Mouse (Mus musculus) hindbrain, embryonic 16.5 days (tissue): ENCODE results near the gene Vwa1. TPM values are rescaled to one million over a fixed set of nuclear protein-coding genes. Genes with fewer than 3 reads are reported as not detected.

Source experiments
- ATAC-seq: fragments of 200-750 bp; cut with Nextera tagmentation; 2 replicates; pipeline ENCODE4 v1.8.0; 2017; ENCODE audit warnings: moderate TSS enrichment, moderate library complexity
- H3K27ac ChIP-seq: fragments of 300-500 bp; sonication (generic); 2 replicates; pipeline ENCODE4 v1.5.1; 2014; ENCODE audit warnings: low read depth, mild to moderate bottlenecking, control low read depth, low read length, moderate library complexity
- H3K27me3 ChIP-seq: fragments of 300-500 bp; sonication (generic); replicated peaks from 2 replicates; pipeline ENCODE4 v1.6.1; 2014; ENCODE audit warnings: low read length; ENCODE audit not compliant: control insufficient read depth, insufficient read depth
- H3K36me3 ChIP-seq: fragments of 300-500 bp; sonication (generic); 2 replicates; pipeline ENCODE4 v1.6.1; 2014; ENCODE audit warnings: mild to moderate bottlenecking, low read length, moderate library complexity, mixed read lengths; ENCODE audit not compliant: control insufficient read depth, insufficient read depth
- H3K4me1 ChIP-seq: fragments of 300-500 bp; sonication (generic); 2 replicates; pipeline ENCODE4 v1.6.1; 2014; ENCODE audit warnings: low read depth, low read length; ENCODE audit not compliant: control insufficient read depth, insufficient read depth
- H3K4me2 ChIP-seq: fragments of 300-500 bp; sonication (generic); 2 replicates; pipeline ENCODE4 v1.6.1; 2014; ENCODE audit warnings: mild to moderate bottlenecking, low read length, control low read depth, moderate library complexity
- H3K4me3 ChIP-seq: fragments of 300-500 bp; sonication (generic); 2 replicates; pipeline ENCODE4 v1.5.1; 2014; ENCODE audit warnings: mild to moderate bottlenecking, low read length, control low read depth, moderate library complexity
- H3K9ac ChIP-seq: fragments of 300-500 bp; sonication (generic); 2 replicates; pipeline ENCODE4 v1.6.1; 2014; ENCODE audit warnings: low read depth, mild to moderate bottlenecking, control low read depth, low read length, moderate library complexity
- H3K9me3 ChIP-seq: fragments of 300-500 bp; sonication (generic); 2 replicates; pipeline ENCODE4 v1.6.1; 2014; ENCODE audit warnings: mild to moderate bottlenecking, low read length, moderate library complexity; ENCODE audit not compliant: control insufficient read depth
- WGBS: fragments of 180-500 bp; shearing (Covaris S2); extraction: QIAGEN DNeasy Blood & Tissue Kit; methylation state at CpG from one replicate; pipeline ENCODE4 v1.1.7; 2014; 5-methylcytosine and 5-hydroxymethylcytosine counted together
- polyA plus RNA-seq: library from polyadenylated mRNA; unstranded; fragments of >200 nt; fragmentation: Nextera tagmentation; extraction: Ambion mirVana; gene quantifications from 2 replicates; pipeline ENCODE4 v1.2.1, GENCODE M21; 2015

Vwa1 gene
- polyA plus RNA-seq, 1 experiment from 2014 or later: 38.0 TPM

- Histone ChIP-seq H3K27me3 (peaks cover 11% of the 10 kb centered on the region), H3K9ac (peak overlapping the region; percentile 64), H3K4me3 (peak overlapping the region; percentile 48), H3K36me3 (no peaks in the 10 kb centered on the region), H3K9me3 (no peaks in the 10 kb centered on the region), H3K4me1 (peaks cover 29% of the 10 kb centered on the region), H3K27ac (peak overlapping the region; percentile 5; the same call in 1 of the 2 replicates), H3K4me2 (peak overlapping the region; percentile 82)
- no peak for ATAC-seq
- 37% methylated on average over 5 of the region's 5 CpGs for WGBS
Observed at GRCm38 (mm10) chr4:155773335-155774078, 991 bp downstream of the Vwa1 start.

GRCm38 (mm10) chr4:155772786-155773185, 1.7 kb downstream of the Vwa1 start:
- no peak for ATAC-seq
- Histone ChIP-seq H3K4me2 (peak overlapping the region; percentile 34), H3K27ac (no peak overlapping the region), H3K27me3 (peaks cover 11% of the 10 kb centered on the region), H3K4me1 (peaks cover 29% of the 10 kb centered on the region), H3K9ac (no peak overlapping the region), H3K36me3 (no peaks in the 10 kb centered on the region), H3K4me3 (no peak overlapping the region), H3K9me3 (no peaks in the 10 kb centered on the region)
- 84% methylated on average over 13 of the region's 13 CpGs for WGBS

- H3K27ac ChIP-seq: no peak overlapping the region
- no peaks in the 10 kb centered on the region for H3K36me3 ChIP-seq
- peaks cover 11% of the 10 kb centered on the region for H3K27me3 ChIP-seq
- 79% methylated on average over 2 of the region's 2 CpGs for WGBS
- no peak for ATAC-seq
- H3K4me2 ChIP-seq: no peak overlapping the region
- H3K4me3 ChIP-seq: no peak overlapping the region
- no peak overlapping the region for H3K9ac ChIP-seq
- peaks cover 29% of the 10 kb centered on the region for H3K4me1 ChIP-seq
- H3K9me3 ChIP-seq: no peaks in the 10 kb centered on the region
Observed at GRCm38 (mm10) chr4:155771706-155772105, 2.8 kb downstream of the Vwa1 start.

GRCm38 (mm10) chr4:155770626-155771025, 3.9 kb downstream of the Vwa1 start:
- WGBS: 45% methylated on average over 24 of the region's 24 CpGs
- peak overlapping the region; percentile 48 for H3K4me3 ChIP-seq
- H3K9ac ChIP-seq: peak overlapping the region; percentile 79
- ATAC-seq: no peak
- H3K36me3 ChIP-seq: no peaks in the 10 kb centered on the region
- H3K4me1 ChIP-seq: peaks cover 25% of the 10 kb centered on the region
- peak overlapping the region; percentile 88 for H3K4me2 ChIP-seq
- H3K27me3 ChIP-seq: peaks cover 11% of the 10 kb centered on the region
- H3K27ac ChIP-seq: peak overlapping the region; percentile 75; the same call in 1 of the 2 replicates
- no peaks in the 10 kb centered on the region for H3K9me3 ChIP-seq

- H3K36me3 ChIP-seq: no peaks in the 10 kb centered on the region
- peak overlapping the region; percentile 75 for H3K27ac ChIP-seq
- under 1% methylated on average over 35 of the region's 39 CpGs for WGBS
- H3K4me2 ChIP-seq: peak overlapping the region; percentile 88
- no peaks in the 10 kb centered on the region for H3K9me3 ChIP-seq
- H3K9ac ChIP-seq: peak overlapping the region; percentile 79
- peaks cover 11% of the 10 kb centered on the region for H3K27me3 ChIP-seq
- H3K4me1 ChIP-seq: peaks cover 19% of the 10 kb centered on the region
- peak overlapping the region; percentile 48 for H3K4me3 ChIP-seq
- ATAC-seq: peak; percentile 82
Observed at GRCm38 (mm10) chr4:155769880-155770512, 4.5 kb downstream of the Vwa1 start.

- Histone ChIP-seq H3K9me3 (no peaks in the 10 kb centered on the region), H3K4me3 (peak overlapping the region; percentile 48), H3K4me2 (peak overlapping the region; percentile 88), H3K27me3 (peaks cover 11% of the 10 kb centered on the region), H3K4me1 (peaks cover 16% of the 10 kb centered on the region), H3K9ac (peak overlapping the region; percentile 79), H3K36me3 (no peaks in the 10 kb centered on the region), H3K27ac (peak overlapping the region; percentile 75)
- ATAC-seq: no peak
- WGBS: 56% methylated on average over 5 of the region's 5 CpGs
Observed at GRCm38 (mm10) chr4:155769496-155769879, 5.0 kb downstream of the Vwa1 start.

- no peaks in the 10 kb centered on the region for H3K9me3 ChIP-seq
- WGBS: 84% methylated on average over 3 of the region's 3 CpGs
- no peak for ATAC-seq
Observed at GRCm38 (mm10) chr4:155762357-155762756, 12.1 kb downstream of the Vwa1 start.

GRCm38 (mm10) chr4:155761356-155762099, 13.0 kb downstream of the Vwa1 start:
- peaks cover 24% of the 10 kb centered on the region for H3K4me1 ChIP-seq
- WGBS: 2% methylated on average over 28 of the region's 28 CpGs
- peak; percentile 1; the same call in 1 of the 2 replicates for ATAC-seq
- H3K9me3 ChIP-seq: no peaks in the 10 kb centered on the region
- peak overlapping the region; percentile 69 for H3K9ac ChIP-seq
- H3K36me3 ChIP-seq: no peaks in the 10 kb centered on the region
- no peak overlapping the region for H3K27ac ChIP-seq
- peak overlapping the region; percentile 98 for H3K4me2 ChIP-seq
- no peaks in the 10 kb centered on the region for H3K27me3 ChIP-seq
- H3K4me3 ChIP-seq: peak overlapping the region; percentile 79

More at GRCm38 (mm10) chr4:155762357-155762756, 12.1 kb downstream of the Vwa1 start:
- H3K27me3 ChIP-seq: no peaks in the 10 kb centered on the region
- H3K4me2 ChIP-seq: no peak overlapping the region
- H3K9ac ChIP-seq: no peak overlapping the region
- H3K4me3 ChIP-seq: no peak overlapping the region
- H3K4me1 ChIP-seq: peaks cover 24% of the 10 kb centered on the region
- H3K36me3 ChIP-seq: no peaks in the 10 kb centered on the region
- no peak overlapping the region for H3K27ac ChIP-seq
